Mouse (Mus musculus): ENCODE results near the gene Cnksr3. TPM values are rescaled to one million over a fixed set of nuclear protein-coding genes. Genes with fewer than 3 reads are reported as not detected.

Gene Cnksr3
- total RNA-seq (2015) = 5.6 and 7.9 TPM in 2 replicates
- 3.6 and 3.7 TPM in 2 replicates for total RNA-seq (2017)

DNA sequence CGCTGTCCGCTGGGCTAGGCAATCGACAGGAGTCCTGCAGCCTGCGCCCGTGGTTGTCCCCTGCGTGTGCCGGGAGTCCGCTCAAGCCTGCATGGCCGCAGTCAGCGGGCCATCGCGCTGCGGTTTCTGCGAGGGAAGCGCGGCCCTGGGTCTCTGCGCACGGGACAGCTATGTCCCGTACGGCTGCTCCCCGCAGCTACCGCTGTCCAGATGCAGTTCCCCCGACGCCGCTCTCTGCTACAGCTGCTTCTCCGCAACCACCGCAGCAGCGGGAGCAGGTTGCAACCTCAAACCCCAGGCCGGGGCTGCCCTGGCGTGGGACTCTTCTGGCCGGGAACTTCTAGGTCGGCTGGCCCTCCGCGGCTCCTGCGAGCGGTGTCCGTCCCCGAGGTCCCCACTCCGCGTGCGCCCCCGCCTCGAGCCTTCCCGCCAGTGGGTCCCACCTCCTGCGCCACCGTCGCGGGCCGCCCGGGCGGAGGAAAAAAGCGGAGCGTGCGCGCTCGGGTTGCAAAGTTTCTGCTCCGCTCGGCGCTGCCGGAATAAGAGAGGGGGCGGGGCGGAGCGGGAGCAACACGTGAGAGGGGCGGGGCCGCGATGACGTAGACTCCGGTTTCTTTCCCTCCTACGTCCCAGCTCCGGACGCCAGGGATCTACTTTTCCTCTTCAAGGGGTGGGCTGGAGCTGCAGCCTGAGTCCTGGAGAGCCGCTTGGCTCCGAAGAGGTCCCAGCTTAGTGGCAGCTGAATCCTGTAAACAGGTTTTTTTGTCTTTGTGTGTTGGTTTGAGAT lies at the start of gene Cnksr3:
Gene Cnksr3, minus strand, starts transcription at position 542 of the 787 bp plus-strand sequence.
- ATAC-seq (ENCODE audit: poor library complexity, severe bottlenecking) = peak; percentile 73

GRCm38 (mm10) chr10:7260166-7261108 lies 48.4 kb upstream of the Cnksr3 start:
- ATAC-seq (ENCODE audit: poor library complexity, severe bottlenecking) = no peak

DNA sequence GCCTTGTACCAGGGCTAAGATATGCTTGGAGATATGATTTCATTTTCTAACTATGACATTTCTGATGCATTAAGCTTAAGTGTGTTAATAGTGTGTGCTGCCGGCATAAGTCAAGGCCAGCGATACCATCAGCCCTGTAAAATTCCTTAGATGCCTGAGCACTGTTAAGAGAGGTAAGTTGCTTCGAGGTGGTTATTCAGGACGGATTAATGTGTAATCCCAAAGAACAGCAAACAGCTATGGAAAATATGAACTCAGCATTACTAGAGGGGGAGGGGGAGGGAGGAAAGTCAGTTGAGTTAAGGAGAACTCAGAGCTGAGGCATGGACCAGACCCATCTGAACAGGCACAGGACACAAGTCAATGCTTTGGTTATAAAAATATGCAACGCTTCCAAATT lies 46.6 kb upstream of the Cnksr3 start:
- no peak for ATAC-seq (ENCODE audit: poor library complexity, severe bottlenecking)

- no peak for ATAC-seq (ENCODE audit: poor library complexity, severe bottlenecking)
These were observed 38.4 kb upstream of the Cnksr3 start for GRCm38 (mm10) chr10:7250455-7250854.

DNA sequence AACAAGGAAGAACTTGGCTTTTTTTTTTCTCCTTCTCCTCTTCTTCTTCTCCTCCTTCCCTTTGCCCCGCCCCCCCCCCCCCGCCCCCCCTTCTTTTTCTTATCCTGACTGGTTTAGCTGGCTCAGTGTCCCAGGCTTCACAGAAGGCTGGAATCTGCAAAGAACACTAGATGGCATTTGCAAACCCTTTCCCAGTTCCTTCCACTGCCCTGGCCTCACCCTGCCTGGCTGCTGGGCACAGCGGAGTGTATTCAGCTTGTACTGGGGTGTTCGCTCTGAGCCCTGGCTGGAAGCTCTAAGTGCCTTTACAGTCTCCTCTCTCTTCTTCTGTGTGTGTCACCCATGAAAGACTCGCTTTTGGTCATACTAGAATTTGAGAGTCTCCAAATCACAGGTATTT lies 22.6 kb upstream of the Cnksr3 start:
- no peak for ATAC-seq (ENCODE audit: poor library complexity, severe bottlenecking)

DNA sequence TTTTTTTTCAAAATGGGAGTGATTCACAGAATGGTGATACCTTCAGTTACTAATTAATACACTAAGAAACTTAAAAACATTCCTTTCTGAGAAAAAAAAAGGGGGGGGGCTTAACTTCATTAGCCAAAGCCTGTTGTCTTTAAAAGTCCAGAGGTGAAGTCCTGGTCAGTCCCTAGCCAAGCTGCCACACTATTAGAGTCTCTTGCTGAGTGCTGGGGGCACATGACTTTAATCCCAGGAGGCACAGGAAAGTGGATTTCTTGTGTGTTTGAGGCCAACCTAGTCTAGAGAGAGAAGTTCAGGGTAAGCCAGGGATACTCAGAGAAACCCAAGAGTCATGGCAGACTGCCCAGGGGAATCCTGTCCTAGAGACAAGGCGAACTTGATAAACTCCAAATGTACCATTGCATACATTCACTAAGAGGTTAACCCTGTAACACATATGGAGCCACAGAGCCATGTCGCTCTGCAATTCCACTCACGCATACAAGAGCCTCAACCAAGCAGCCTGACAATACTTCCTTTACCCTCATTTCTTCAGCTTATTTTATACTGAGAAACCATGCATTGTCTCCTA lies 5.6 kb upstream of the Cnksr3 start:
- ATAC-seq (ENCODE audit: poor library complexity, severe bottlenecking) = no peak

DNA sequence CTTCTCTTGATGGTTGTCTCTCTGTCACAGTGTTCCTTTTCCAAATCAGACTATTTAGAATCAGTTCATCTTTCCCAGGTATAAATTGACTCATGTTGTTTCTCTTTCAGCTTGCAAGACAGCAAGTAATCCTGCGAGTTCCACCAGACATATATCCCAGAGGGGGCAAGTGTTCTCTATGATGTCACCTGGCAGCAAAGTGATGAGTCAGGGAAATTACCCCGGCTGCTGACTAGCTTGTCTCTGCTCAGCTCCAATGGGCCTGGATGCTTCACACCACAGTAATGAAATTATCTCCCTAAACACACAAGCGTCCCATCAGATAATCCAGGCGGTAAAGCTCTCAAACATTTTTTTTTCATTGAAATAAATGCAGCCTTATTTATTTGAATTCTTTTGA lies 2.7 kb upstream of the Cnksr3 start:
- ATAC-seq (ENCODE audit: poor library complexity, severe bottlenecking) = no peak

DNA sequence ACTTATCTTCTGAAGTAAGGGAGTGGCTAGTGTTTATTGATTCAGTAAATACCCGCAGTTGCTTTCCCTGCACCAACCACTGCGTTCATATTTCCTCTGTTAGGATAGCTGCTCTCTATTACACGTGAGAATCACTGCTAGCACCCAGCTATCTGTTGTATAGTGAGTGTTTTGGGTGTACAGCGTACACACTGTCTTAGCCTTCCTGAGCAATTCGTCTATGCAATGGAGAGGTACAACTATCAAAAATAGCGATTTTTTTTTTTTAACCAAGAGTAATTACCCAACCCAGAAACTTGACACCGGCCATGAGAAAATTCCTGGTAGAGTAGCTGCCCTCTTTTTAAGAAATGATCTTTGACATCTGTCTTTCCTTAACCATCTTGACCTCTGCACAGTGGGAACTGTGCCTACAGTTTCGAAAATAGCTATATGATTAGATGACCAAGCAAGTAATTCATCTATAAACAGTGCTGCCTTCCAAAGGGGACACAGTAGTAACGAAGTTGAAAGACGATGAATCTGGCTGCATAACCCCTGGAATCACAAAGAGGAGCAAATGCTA lies 1.1 kb upstream of the Cnksr3 start:
- ATAC-seq (ENCODE audit: poor library complexity, severe bottlenecking) = no peak

DNA sequence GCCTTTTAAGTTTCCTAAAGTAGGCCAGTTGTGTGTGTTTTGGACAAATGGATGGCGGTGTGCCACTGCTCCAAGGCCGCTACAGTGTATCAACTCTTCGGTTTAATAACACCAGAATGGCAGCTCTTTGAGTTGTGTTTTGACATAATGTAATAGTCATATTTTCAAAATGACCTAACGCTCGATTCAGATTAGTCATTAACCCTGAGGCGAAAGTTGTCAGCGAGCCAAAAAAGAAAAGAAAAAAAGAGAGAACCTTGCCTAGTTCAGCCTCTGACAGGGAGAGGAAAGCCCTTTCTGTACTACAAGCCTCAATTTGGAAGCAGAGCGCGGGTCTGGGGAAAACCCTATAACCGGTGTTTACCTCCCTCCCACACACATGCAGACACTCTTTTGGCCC lies 500 bp upstream of the Cnksr3 start:
- peak; percentile 13; the same call in 1 of the 2 replicates for ATAC-seq (ENCODE audit: poor library complexity, severe bottlenecking)

DNA sequence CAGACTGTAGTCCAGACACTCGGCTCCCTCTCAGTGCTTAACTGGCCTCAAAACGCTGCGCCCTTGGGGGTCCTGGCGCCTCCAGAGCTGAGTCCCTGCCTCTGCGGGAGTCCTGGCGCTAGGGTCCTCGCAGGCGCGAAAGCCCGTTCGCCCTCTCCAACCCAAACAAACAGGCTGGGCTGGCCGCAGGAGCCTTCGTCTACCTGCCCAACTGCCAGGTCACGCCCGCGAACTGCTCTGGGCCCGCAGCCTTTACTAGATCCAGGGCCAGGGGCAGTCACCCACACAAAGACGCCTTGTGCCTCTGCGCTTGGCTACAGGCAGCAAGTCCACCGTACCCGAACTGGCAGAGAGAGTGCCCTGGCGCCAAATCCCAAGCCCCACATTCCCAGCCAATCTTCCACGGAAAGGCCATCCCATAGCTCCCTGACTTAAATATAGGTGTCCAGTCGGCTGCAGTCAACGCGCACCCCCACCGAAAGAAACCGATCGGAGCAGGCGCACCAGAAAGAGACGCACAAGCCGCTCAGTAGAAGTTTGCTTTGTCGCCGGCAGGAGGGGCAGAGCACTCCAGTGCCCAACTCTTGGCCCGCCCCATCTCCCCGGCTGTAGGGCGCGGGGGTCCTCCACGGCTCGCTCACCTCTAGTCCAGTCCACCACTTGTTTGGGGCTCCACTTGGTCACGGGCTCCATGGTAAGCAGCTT lies 894 bp downstream of the Cnksr3 start:
- ATAC-seq (ENCODE audit: poor library complexity, severe bottlenecking) = peak; percentile 73

GRCm38 (mm10) chr10:7209691-7210455 lies 2.2 kb downstream of the Cnksr3 start:
- no peak for ATAC-seq (ENCODE audit: poor library complexity, severe bottlenecking)

- no peak for ATAC-seq (ENCODE audit: poor library complexity, severe bottlenecking)
These were observed 3.1 kb downstream of the Cnksr3 start for GRCm38 (mm10) chr10:7208859-7209441.

DNA sequence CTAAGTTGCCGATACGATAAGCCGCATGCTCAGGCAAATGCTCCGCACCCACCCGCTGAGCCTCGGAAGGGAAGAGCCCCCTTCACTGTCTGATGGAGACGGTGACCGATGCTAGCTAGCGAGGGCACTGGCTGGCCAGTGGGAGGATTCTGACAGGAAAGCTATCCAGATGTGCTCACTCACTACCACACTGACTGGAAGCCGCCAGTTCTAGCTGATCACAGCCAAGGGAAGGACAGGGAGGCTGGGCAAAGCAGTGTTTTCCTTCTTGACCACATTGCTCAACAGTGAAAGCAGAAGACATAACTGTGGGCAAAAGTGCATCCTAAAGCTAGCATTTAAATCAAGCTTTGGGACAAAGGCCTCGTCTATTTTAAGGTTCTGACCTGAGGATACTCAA lies 4.7 kb downstream of the Cnksr3 start:
- ATAC-seq (ENCODE audit: poor library complexity, severe bottlenecking) = peak; percentile 41

DNA sequence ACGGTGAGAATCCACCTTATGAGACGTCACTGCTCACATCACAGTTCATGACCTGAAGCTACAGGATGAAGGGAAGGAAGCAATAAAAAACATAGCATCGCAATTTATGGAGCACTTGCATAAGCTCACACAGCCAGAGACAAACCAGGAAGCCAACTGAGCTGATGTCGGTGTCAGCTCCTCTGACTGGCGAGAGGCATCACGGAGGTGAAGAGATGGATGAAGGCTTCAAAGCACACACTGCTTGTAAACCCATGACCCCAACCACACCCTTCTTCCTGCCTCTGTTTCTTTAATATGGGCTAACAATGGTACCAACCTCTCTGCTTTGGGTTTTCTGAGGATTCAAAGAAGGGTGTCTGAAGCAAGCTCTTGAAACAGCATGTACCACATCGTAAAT lies 5.5 kb downstream of the Cnksr3 start:
- no peak for ATAC-seq (ENCODE audit: poor library complexity, severe bottlenecking)

DNA sequence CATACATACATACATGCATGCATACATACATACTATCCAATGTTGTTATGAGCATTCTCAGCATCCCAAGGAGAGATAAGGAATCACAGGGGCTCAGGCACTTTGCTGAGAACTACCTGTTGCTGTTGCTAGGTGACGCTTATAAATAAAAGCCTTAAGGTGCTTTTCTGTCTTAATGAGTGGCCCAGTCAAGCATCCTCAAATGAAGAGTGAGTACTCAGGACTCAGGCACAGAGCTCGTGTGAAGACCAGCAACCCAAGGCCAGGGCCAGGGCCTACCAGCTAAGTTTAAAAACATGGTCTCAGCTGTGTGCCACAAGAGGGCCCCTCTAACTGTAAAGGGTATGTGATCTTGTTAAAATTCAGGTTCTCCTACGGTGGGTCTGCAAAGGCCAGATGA lies 6.5 kb downstream of the Cnksr3 start:
- ATAC-seq (ENCODE audit: poor library complexity, severe bottlenecking) = no peak

- no peak for ATAC-seq (ENCODE audit: poor library complexity, severe bottlenecking)
These were observed 7.1 kb downstream of the Cnksr3 start for GRCm38 (mm10) chr10:7204953-7205352.

DNA sequence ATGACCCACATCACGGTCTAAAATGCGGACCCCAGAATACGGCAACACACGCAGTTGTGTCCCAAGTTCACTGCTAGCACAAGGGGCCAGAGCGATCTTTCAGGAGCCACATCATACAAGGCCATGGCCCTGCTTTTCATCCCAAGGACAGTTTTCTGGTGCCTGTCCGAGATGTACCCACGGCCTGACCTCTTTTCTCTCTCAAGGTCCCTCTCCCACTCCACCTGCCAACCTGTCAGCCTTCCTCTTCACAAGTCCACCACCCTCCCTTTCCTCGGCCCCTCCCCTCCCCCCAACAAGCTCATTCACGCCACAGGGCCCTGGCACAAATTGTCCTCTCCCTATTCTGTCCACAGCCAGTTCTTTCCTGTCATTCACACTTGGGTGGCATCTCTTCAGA lies 9.5 kb downstream of the Cnksr3 start:
- no peak for ATAC-seq (ENCODE audit: poor library complexity, severe bottlenecking)

DNA sequence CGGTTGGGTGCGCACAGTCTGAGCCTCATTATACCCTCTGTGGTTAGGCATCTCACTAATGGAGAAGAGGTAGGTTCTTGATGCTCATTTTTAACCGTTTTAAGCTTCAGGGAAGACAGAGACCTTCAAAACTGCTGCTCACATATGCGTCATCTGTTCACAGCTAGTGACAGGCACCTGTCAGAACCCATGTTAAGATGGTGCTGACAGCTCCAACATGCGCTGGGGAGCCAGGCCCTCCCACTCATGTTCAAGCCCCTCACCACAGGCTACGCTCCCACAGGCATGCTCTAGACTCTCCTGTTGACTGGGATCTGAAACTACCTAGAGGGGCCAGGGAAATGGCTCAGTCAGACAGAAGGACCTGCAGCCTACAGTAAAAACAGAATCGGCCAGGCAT lies 11.4 kb downstream of the Cnksr3 start:
- no peak for ATAC-seq (ENCODE audit: poor library complexity, severe bottlenecking)

DNA sequence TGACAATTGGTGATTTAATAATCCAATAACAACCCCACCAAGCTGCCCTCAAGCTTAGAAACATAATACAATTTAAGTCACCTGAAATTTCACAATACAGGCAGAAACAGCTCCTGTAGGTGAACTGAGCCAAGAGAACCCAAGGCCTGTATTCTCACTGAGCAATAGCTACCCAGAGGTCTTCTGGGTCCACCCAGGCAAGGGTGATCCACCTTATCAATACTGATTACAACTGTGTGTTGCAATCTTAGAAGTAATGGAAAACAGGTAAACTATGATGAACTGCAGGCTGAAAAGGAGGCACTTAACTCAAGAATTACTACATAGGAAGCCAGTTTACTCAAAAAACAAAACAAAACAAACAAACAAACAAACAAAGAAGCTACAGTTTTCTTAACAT lies 13.8 kb downstream of the Cnksr3 start:
- ATAC-seq (ENCODE audit: poor library complexity, severe bottlenecking) = no peak

All from megakaryocyte, adult 5-6 weeks (primary cell).